Mouse (Mus musculus) heart, postnatal 10 days (tissue): ENCODE results near the gene Spata1. TPM values are rescaled to one million over a fixed set of nuclear protein-coding genes. Genes with fewer than 3 reads are reported as not detected.
A peak's percentile ranks its signal among the peaks of the same experiment; 100 is the strongest.
"Not testable (repeated sequence)": the region's sequence is repeated elsewhere in the genome, so short reads cannot be mapped to it uniquely, and the experiment has no call there.

Source experiments
- DNase-seq, 2 experiments: peaks; one replicate each; pipeline ENCODE4 v3.0.0; 2021
- intact Hi-C: fragments of 180-260 bp; cut with DNase I; formaldehyde crosslinking; loops from one replicate; pipeline ENCODE4 v1.15.1; 2025
- total RNA-seq, 2 experiments: library from RNA; stranded (reverse); gene quantifications; 2 replicates each; pipeline ENCODE4 v1.2.3; 2021

Gene Spata1
- total RNA-seq, 2 experiments from 2014 or later: 2.3 to 3.6 TPM

- no peak for DNase-seq
- intact Hi-C loops: no loop called here
These were observed 30.3 kb downstream of the Spata1 start for GRCm38 (mm10) chr3:146469226-146469625.

- DNase-seq: no peak
- intact Hi-C loops: no loop called here
These were observed 36.6 kb downstream of the Spata1 start for GRCm38 (mm10) chr3:146462939-146463338.

GRCm38 (mm10) chr3:146451375-146451774, 48.2 kb downstream of the Spata1 start:
- no peak for DNase-seq
- intact Hi-C loops: loop anchor here (5.0 kb wide), 1 partner anchor 49 kb away; the partner anchor contains the start of gene Ssx2ip

- peak; percentile 93 to 94 for DNase-seq
- intact Hi-C loops: loop anchor here (5.0 kb wide), 1 partner anchor 48 kb away; the partner anchor contains the start of gene Ssx2ip
These were observed 49.1 kb downstream of the Spata1 start for GRCm38 (mm10) chr3:146450371-146450841.

- intact Hi-C loops: loop anchor here (5.0 kb wide), 1 partner anchor 47 kb away; the partner anchor contains the start of gene Ssx2ip
These were observed 49.8 kb downstream of the Spata1 start, which contains the start of gene Ctbs for GRCm38 (mm10) chr3:146449745-146450250. Gene Ctbs (plus strand): TSS chr3:146449795.

GRCm38 (mm10) chr3:146448969-146449368, 50.6 kb downstream of the Spata1 start:
- no peak for DNase-seq
- intact Hi-C loops: no loop called here

More at GRCm38 (mm10) chr3:146449745-146450250, 49.8 kb downstream of the Spata1 start, which contains the start of gene Ctbs:
- DNase-seq: no peak

- intact Hi-C loops: no loop called here
- no peak for DNase-seq
These were observed 51.2 kb downstream of the Spata1 start for GRCm38 (mm10) chr3:146448372-146448771.

- DNase-seq: no peak
- intact Hi-C loops: no loop called here
These were observed 52.0 kb downstream of the Spata1 start for GRCm38 (mm10) chr3:146447598-146447997.

GRCm38 (mm10) chr3:146447156-146447555, 52.4 kb downstream of the Spata1 start:
- DNase-seq: no peak
- intact Hi-C loops: no loop called here

- intact Hi-C loops: no loop called here
- DNase-seq: no peak
These were observed 54.7 kb downstream of the Spata1 start for GRCm38 (mm10) chr3:146444880-146445279.

GRCm38 (mm10) chr3:146443380-146443779, 56.2 kb downstream of the Spata1 start:
- intact Hi-C loops: no loop called here
- DNase-seq: no peak

GRCm38 (mm10) chr3:146442936-146443335, 56.6 kb downstream of the Spata1 start:
- DNase-seq: no peak
- intact Hi-C loops: no loop called here

GRCm38 (mm10) chr3:146442484-146442883, 57.1 kb downstream of the Spata1 start:
- intact Hi-C loops: no loop called here
- no peak for DNase-seq

- intact Hi-C loops: no loop called here
- no peak for DNase-seq
These were observed 59.1 kb downstream of the Spata1 start for GRCm38 (mm10) chr3:146440422-146440821.

- DNase-seq: no peak
- intact Hi-C loops: no loop called here
These were observed 59.5 kb downstream of the Spata1 start for GRCm38 (mm10) chr3:146440011-146440410.

- DNase-seq: no peak
- intact Hi-C loops: no loop called here
These were observed 63.4 kb downstream of the Spata1 start for GRCm38 (mm10) chr3:146436114-146436513.

- no peak for DNase-seq
- intact Hi-C loops: no loop called here
These were observed 64.0 kb downstream of the Spata1 start for GRCm38 (mm10) chr3:146435533-146435932.

- DNase-seq: no peak
- intact Hi-C loops: no loop called here
These were observed 64.9 kb downstream of the Spata1 start for GRCm38 (mm10) chr3:146434686-146435085.

GRCm38 (mm10) chr3:146433681-146434350, 65.7 kb downstream of the Spata1 start:
- intact Hi-C loops: no loop called here
- peak; percentile 56 to 67 for DNase-seq

- intact Hi-C loops, DNase-seq: not testable (repeated sequence)
These were observed 66.5 kb downstream of the Spata1 start for GRCm38 (mm10) chr3:146433063-146433462.

GRCm38 (mm10) chr3:146426489-146426888, 73.1 kb downstream of the Spata1 start:
- intact Hi-C loops: no loop called here
- DNase-seq: no peak

- no peak for DNase-seq
- intact Hi-C loops: no loop called here
These were observed 73.7 kb downstream of the Spata1 start for GRCm38 (mm10) chr3:146425902-146426301.
